Mouse (Mus musculus): ENCODE measurements at regions not wholly inside any gene's neighbourhood (a gene's known extent, or its start where the extent isn't known, plus 50 kb on each side); places are given as distances from the start of the nearest gene placed in this dataset.

DNA sequence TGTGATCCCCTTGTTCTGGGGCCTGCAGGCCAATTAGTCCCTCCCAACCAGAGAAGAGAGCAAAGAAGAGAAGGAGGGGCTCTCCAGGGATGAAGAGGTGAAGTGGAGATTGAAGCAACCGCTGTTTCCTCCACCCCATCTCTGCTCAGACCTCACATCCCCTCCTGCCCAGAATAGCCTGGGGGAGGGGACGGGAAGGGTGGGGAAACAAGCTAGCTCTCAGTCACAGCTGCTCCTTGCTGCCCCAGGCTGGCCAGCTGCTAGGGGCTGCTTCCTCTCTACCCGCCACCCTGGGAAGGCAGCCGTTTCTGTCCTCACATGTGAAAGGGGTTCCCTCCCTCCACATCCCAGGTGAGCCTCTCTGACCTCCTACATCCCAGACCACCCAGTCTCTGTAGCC lies 135.2 kb downstream of the Cdc5l start:
- TF ChIP-seq CTCF (conservative IDR thresholded peaks at IDR 0.05; ENCODE audit: low read length): no peak
- TF ChIP-seq NANOG (IDR thresholded peaks at IDR 0.05; ENCODE audit: borderline replicate concordance, low read length): no peak
- TF ChIP-seq POU5F1 (IDR thresholded peaks at IDR 0.05; ENCODE audit: borderline replicate concordance, low read length): no peak
- no peaks in the 10 kb centered on the region for H3K36me3 ChIP-seq (ENCODE audit: insufficient read depth, low read length)
- 0 out of 2 replicates have a peak, but pooled peaks cover 5% of the 10 kb centered on the region for H3K27me3 ChIP-seq (ENCODE audit: insufficient read depth, low read length)
- no peak overlapping the region for H3K4me3 ChIP-seq (replicated peaks; ENCODE audit: low read length)
- no peaks in the 10 kb centered on the region for H3K9me3 ChIP-seq (ENCODE audit: low read length)
- no peaks in the 10 kb centered on the region for H3K4me1 ChIP-seq (replicated peaks; ENCODE audit: low read depth, low read length)

GRCm38 (mm10) chr17:45297860-45298259 lies 135.7 kb downstream of the Cdc5l start:
- Histone ChIP-seq H3K27me3 (ENCODE audit: insufficient read depth, low read length) (0 out of 2 replicates have a peak, but pooled peaks cover 5% of the 10 kb centered on the region), H3K4me3 (replicated peaks; ENCODE audit: low read length) (no peak overlapping the region), H3K4me1 (replicated peaks; ENCODE audit: low read depth, low read length) (no peaks in the 10 kb centered on the region), H3K9me3 (ENCODE audit: low read length) (no peaks in the 10 kb centered on the region), H3K36me3 (ENCODE audit: insufficient read depth, low read length) (no peaks in the 10 kb centered on the region)
- TF ChIP-seq CTCF (conservative IDR thresholded peaks at IDR 0.05; ENCODE audit: low read length): no peak
- TF ChIP-seq NANOG (IDR thresholded peaks at IDR 0.05; ENCODE audit: borderline replicate concordance, low read length): no peak
- TF ChIP-seq POU5F1 (IDR thresholded peaks at IDR 0.05; ENCODE audit: borderline replicate concordance, low read length): no peak

DNA sequence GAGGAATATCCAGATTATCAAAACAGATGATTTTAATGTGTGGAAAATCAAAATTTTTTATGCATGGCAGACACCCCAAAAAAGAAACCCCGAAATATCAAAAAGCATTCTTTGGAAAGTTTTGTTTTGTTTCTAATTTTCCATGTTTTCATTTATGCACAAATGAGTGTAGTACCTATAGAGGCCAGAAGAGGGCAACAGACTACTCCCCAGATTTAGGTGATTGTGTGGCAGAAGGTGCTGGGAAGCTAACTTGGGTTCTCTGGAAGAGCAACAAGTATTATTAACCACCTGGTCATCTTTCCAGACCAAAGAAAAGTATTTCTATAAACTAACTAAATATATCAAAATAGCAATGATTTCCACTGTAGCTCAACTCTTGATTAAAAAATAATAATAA lies 137.2 kb downstream of the Cdc5l start:
- Histone ChIP-seq H3K4me1 (replicated peaks; ENCODE audit: low read depth, low read length) (no peaks in the 10 kb centered on the region), H3K9me3 (ENCODE audit: low read length) (no peaks in the 10 kb centered on the region), H3K4me3 (replicated peaks; ENCODE audit: low read length) (no peak overlapping the region), H3K36me3 (ENCODE audit: insufficient read depth, low read length) (no peaks in the 10 kb centered on the region), H3K27me3 (ENCODE audit: insufficient read depth, low read length) (0 out of 2 replicates have a peak, but pooled peaks cover 5% of the 10 kb centered on the region)
- TF ChIP-seq NANOG (IDR thresholded peaks at IDR 0.05; ENCODE audit: borderline replicate concordance, low read length): no peak
- peak; percentile 72 for TF ChIP-seq CTCF (conservative IDR thresholded peaks at IDR 0.05; ENCODE audit: low read length)

DNA sequence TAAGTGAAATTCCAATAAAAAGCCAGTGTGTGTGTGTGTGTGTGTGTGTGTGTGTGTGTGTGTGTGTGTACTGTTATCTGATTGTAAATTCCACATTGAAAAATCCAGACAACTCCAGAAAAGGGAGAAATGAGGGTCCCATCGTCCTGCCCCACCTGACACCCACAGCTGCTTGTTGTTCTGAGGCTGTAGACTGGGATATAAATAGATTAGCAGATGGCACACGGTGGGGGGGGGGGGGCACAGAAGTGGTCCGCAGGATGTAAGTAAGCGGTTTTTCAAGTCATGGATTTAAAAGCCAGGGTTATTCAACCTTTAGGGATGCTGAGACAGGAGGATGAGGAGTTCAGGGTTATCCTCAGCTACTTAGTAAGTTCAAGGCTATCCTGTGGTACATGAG lies 138.7 kb downstream of the Cdc5l start:
- TF ChIP-seq CTCF (conservative IDR thresholded peaks at IDR 0.05; ENCODE audit: low read length): no peak
- no peak for TF ChIP-seq NANOG (IDR thresholded peaks at IDR 0.05; ENCODE audit: borderline replicate concordance, low read length)
- 0 out of 2 replicates have a peak, but pooled peaks cover 5% of the 10 kb centered on the region for H3K27me3 ChIP-seq (ENCODE audit: insufficient read depth, low read length)
- H3K9me3 ChIP-seq (ENCODE audit: low read length): no peaks in the 10 kb centered on the region
- no peak overlapping the region for H3K4me3 ChIP-seq (replicated peaks; ENCODE audit: low read length)
- H3K36me3 ChIP-seq (ENCODE audit: insufficient read depth, low read length): no peaks in the 10 kb centered on the region
- H3K4me1 ChIP-seq (replicated peaks; ENCODE audit: low read depth, low read length): no peaks in the 10 kb centered on the region

- no peak overlapping the region for H3K4me3 ChIP-seq (replicated peaks; ENCODE audit: low read length)
- H3K9me3 ChIP-seq (ENCODE audit: low read length): no peaks in the 10 kb centered on the region
- H3K27me3 ChIP-seq (ENCODE audit: insufficient read depth, low read length): 0 out of 2 replicates have a peak, but pooled peaks cover 5% of the 10 kb centered on the region
- H3K36me3 ChIP-seq (ENCODE audit: insufficient read depth, low read length): no peaks in the 10 kb centered on the region
- no peaks in the 10 kb centered on the region for H3K4me1 ChIP-seq (replicated peaks; ENCODE audit: low read depth, low read length)
- TF ChIP-seq POU5F1 (IDR thresholded peaks at IDR 0.05; ENCODE audit: borderline replicate concordance, low read length) (no peak), CTCF (conservative IDR thresholded peaks at IDR 0.05; ENCODE audit: low read length) (no peak), NANOG (IDR thresholded peaks at IDR 0.05; ENCODE audit: borderline replicate concordance, low read length) (no peak)
Observed at GRCm38 (mm10) chr17:45294256-45294865, 139.2 kb downstream of the Cdc5l start.

- no peak overlapping the region for H3K4me3 ChIP-seq (replicated peaks; ENCODE audit: low read length)
- TF ChIP-seq NANOG (IDR thresholded peaks at IDR 0.05; ENCODE audit: borderline replicate concordance, low read length) (no peak), CTCF (conservative IDR thresholded peaks at IDR 0.05; ENCODE audit: low read length) (no peak)
- no peaks in the 10 kb centered on the region for H3K27me3 ChIP-seq (ENCODE audit: insufficient read depth, low read length)
- H3K36me3 ChIP-seq (ENCODE audit: insufficient read depth, low read length): no peaks in the 10 kb centered on the region
- H3K9me3 ChIP-seq (ENCODE audit: low read length): no peaks in the 10 kb centered on the region
- no peaks in the 10 kb centered on the region for H3K4me1 ChIP-seq (replicated peaks; ENCODE audit: low read depth, low read length)
Observed at GRCm38 (mm10) chr17:45292883-45293282, 140.7 kb downstream of the Cdc5l start.

DNA sequence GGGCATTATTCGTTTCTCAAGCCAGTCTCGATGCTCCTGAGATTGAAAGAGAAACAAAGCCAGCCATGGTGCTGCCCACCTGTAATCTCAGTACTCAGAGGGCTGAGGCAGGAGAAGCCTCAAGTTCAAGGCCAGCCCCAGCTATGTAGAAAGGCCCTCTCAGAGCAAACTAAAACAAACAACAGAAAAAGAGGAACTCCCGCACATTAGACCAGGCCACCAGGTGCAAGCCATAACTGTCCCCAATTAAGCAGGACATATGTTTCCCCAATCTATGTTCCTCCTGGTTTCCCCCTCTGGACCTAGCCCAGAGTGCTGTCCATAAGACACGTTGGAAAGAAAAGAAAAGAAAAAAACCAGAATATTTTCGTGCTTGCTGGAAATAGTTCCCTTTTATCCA lies 142.5 kb downstream of the Cdc5l start:
- Histone ChIP-seq H3K9me3 (ENCODE audit: low read length) (peaks cover 8% of the 10 kb centered on the region; the same call in 1 of the 2 replicates), H3K36me3 (ENCODE audit: insufficient read depth, low read length) (no peaks in the 10 kb centered on the region), H3K4me1 (replicated peaks; ENCODE audit: low read depth, low read length) (no peaks in the 10 kb centered on the region), H3K27me3 (ENCODE audit: insufficient read depth, low read length) (no peaks in the 10 kb centered on the region), H3K4me3 (replicated peaks; ENCODE audit: low read length) (no peak overlapping the region)
- TF ChIP-seq NANOG (IDR thresholded peaks at IDR 0.05; ENCODE audit: borderline replicate concordance, low read length): no peak
- TF ChIP-seq POU5F1 (IDR thresholded peaks at IDR 0.05; ENCODE audit: borderline replicate concordance, low read length): no peak
- TF ChIP-seq CTCF (conservative IDR thresholded peaks at IDR 0.05; ENCODE audit: low read length): no peak

DNA sequence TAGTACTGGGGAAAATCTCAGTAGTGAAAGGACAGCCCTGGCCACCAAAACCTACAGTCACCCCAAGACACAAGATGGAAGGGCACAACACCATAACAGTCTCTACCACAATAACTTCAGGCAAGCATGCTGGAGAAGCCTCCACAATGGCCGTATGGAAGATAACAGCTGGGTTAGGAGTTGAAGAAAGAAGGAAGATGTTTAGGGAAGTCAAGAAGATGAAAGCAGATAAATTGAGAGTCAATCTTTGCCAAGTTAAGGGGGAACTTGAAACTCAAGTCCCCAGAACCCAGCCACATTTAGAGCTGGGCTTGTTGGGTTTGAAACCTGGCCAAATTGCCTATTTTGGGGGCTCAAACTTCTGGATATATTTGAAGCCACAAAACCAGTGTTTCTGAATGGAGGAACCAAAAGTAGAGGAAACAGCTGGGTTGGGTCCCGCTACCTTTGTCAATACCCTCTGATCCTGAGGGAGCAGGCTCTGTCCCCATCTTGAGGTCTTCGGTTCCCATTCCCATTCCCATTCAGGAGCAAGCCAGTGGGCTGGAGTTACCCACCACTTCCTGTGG lies 147.8 kb downstream of the Cdc5l start:
- no peaks in the 10 kb centered on the region for H3K36me3 ChIP-seq (ENCODE audit: insufficient read depth, low read length)
- H3K4me3 ChIP-seq (replicated peaks; ENCODE audit: low read length): no peak overlapping the region
- H3K4me1 ChIP-seq (replicated peaks; ENCODE audit: low read depth, low read length): no peaks in the 10 kb centered on the region
- H3K27me3 ChIP-seq (ENCODE audit: insufficient read depth, low read length): no peaks in the 10 kb centered on the region
- H3K9me3 ChIP-seq (ENCODE audit: low read length): peaks cover 8% of the 10 kb centered on the region; the same call in 1 of the 2 replicates
- TF ChIP-seq NANOG (IDR thresholded peaks at IDR 0.05; ENCODE audit: borderline replicate concordance, low read length) (no peak), CTCF (conservative IDR thresholded peaks at IDR 0.05; ENCODE audit: low read length) (no peak), POU5F1 (IDR thresholded peaks at IDR 0.05; ENCODE audit: borderline replicate concordance, low read length) (no peak)

DNA sequence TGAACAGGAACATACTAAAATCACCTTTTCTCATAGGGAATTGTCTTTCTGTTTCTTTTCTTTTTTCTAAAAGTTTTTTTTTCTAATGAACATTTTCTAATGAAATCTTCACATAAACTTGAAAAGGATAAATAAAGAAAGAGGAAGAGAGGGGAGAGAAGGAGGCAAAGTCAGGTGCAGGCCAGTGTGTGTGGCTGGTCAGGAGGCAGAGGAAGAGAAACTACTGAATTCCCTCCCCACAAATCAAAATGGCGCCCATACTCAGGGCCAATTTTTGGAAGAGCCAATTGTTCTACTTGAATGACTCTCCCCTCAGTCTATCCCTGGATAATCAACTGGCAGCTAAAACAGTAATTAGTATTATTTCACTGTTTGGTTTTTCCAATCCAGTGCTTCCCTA lies 152.0 kb downstream of the Cdc5l start:
- H3K9me3 ChIP-seq (ENCODE audit: low read length): no peaks in the 10 kb centered on the region
- H3K27me3 ChIP-seq (ENCODE audit: insufficient read depth, low read length): no peaks in the 10 kb centered on the region; the same call in 1 of the 2 replicates
- no peak for TF ChIP-seq NANOG (IDR thresholded peaks at IDR 0.05; ENCODE audit: borderline replicate concordance, low read length)
- no peak for TF ChIP-seq POU5F1 (IDR thresholded peaks at IDR 0.05; ENCODE audit: borderline replicate concordance, low read length)
- TF ChIP-seq CTCF (conservative IDR thresholded peaks at IDR 0.05; ENCODE audit: low read length): no peak
- H3K4me3 ChIP-seq (replicated peaks; ENCODE audit: low read length): no peak overlapping the region
- H3K4me1 ChIP-seq (replicated peaks; ENCODE audit: low read depth, low read length): no peaks in the 10 kb centered on the region
- no peaks in the 10 kb centered on the region for H3K36me3 ChIP-seq (ENCODE audit: insufficient read depth, low read length)
